Mouse (Mus musculus) cerebellum, adult 2 months (tissue): ENCODE results near the gene Ecm2. TPM values are rescaled to one million over a fixed set of nuclear protein-coding genes. Genes with fewer than 3 reads are reported as not detected.

Source experiments
- DNase-seq, 2 experiments: peaks; one replicate each; pipeline ENCODE4 v3.0.0; 2021
- H3K27ac ChIP-seq: fragments of 200-500 bp; 2 replicates; pipeline ENCODE4 v1.5.1; 2012; ENCODE audit warnings: low read length, control low read depth, inconsistent platforms; ENCODE audit not compliant: insufficient read depth
- H3K27me3 ChIP-seq: fragments of 200-500 bp; 2 replicates; pipeline ENCODE4 v1.6.1; 2012; ENCODE audit warnings: inconsistent platforms, mild to moderate bottlenecking, low read length, moderate library complexity; ENCODE audit not compliant: control insufficient read depth, insufficient read depth
- H3K4me1 ChIP-seq: fragments of 200-500 bp; 2 replicates; pipeline ENCODE4 v1.6.1; 2011; ENCODE audit warnings: low read length; ENCODE audit not compliant: control insufficient read depth, insufficient read depth
- H3K4me3 ChIP-seq: fragments of 200-500 bp; replicated peaks from 2 replicates; pipeline ENCODE3; 2011; ENCODE audit warnings: mild to moderate bottlenecking, low read depth, low read length, control low read depth; ENCODE audit not compliant: insufficient read depth
- CTCF ChIP-seq: fragments of 200-500 bp; IDR thresholded peaks from 2 replicates; pipeline ENCODE4 v1.5.1; 2011; ENCODE audit warnings: low read depth, mild to moderate bottlenecking, control low read depth, low read length, moderate library complexity, borderline replicate concordance; ENCODE audit not compliant: insufficient read depth
- POLR2A ChIP-seq: fragments of 200-500 bp; IDR thresholded peaks from 2 replicates; pipeline ENCODE4 v1.6.1; 2011; ENCODE audit warnings: low read length, control low read depth, borderline replicate concordance; ENCODE audit not compliant: insufficient read depth
- WGBS: fragments of 180-500 bp; shearing (Covaris S2); methylation state at CpG from one replicate; pipeline ENCODE4 v1.1.7; 2018; 5-methylcytosine and 5-hydroxymethylcytosine counted together
- polyA plus RNA-seq: library from polyadenylated mRNA; depleted of rRNA; stranded (reverse); fragments of >200 nt; gene quantifications from 2 replicates; pipeline ENCODE4 v1.2.3, GENCODE M21; 2012

Ecm2 gene
- polyA plus RNA-seq, 1 experiment: 4.3 TPM

GRCm38 (mm10) chr13:49530636-49531035 lies 26.0 kb downstream of the Ecm2 start:
- 98% methylated on average over 4 of the region's 4 CpGs for WGBS
- no peak for DNase-seq
- H3K4me3 ChIP-seq: no peak overlapping the region

GRCm38 (mm10) chr13:49536946-49537345 lies 32.3 kb downstream of the Ecm2 start:
- 98% methylated on average over 1 of the region's 1 CpGs for WGBS
- no peaks in the 10 kb centered on the region for H3K4me1 ChIP-seq

More at GRCm38 (mm10) chr13:49530636-49531035, 26.0 kb downstream of the Ecm2 start:
- no peaks in the 10 kb centered on the region for H3K27me3 ChIP-seq
- H3K4me1 ChIP-seq: no peaks in the 10 kb centered on the region
- TF ChIP-seq CTCF: no peak
- no peak for TF ChIP-seq POLR2A
- no peak overlapping the region for H3K27ac ChIP-seq

GRCm38 (mm10) chr13:49538693-49539092 lies 34.1 kb downstream of the Ecm2 start:
- DNase-seq: no peak
- no peak for TF ChIP-seq CTCF
- TF ChIP-seq POLR2A: no peak
- H3K4me3 ChIP-seq: no peak overlapping the region
- no peak overlapping the region for H3K27ac ChIP-seq
- no peaks in the 10 kb centered on the region for H3K27me3 ChIP-seq
- H3K4me1 ChIP-seq: no peaks in the 10 kb centered on the region
- WGBS: 96% methylated on average over 1 of the region's 1 CpGs

More at GRCm38 (mm10) chr13:49536946-49537345, 32.3 kb downstream of the Ecm2 start:
- TF ChIP-seq CTCF (no peak), POLR2A (no peak)
- H3K27me3 ChIP-seq: no peaks in the 10 kb centered on the region
- H3K4me3 ChIP-seq: no peak overlapping the region
- no peak overlapping the region for H3K27ac ChIP-seq
- no peak for DNase-seq

GRCm38 (mm10) chr13:49544279-49544678 lies 39.7 kb downstream of the Ecm2 start, which contains the start of gene Aspn:
Gene Aspn, plus strand, starts transcription at chr13:49544443.
- Histone ChIP-seq H3K4me1 (no peaks in the 10 kb centered on the region), H3K27ac (no peak within 1 kb of the TSS), H3K4me3 (no peak within 1 kb of the TSS), H3K27me3 (no peaks in the 10 kb centered on the region)
- no peak for DNase-seq
- TF ChIP-seq CTCF: no peak
- TF ChIP-seq POLR2A: no peak
- WGBS: 48% methylated on average over 3 of the region's 3 CpGs

- no peaks in the 10 kb centered on the region for H3K27me3 ChIP-seq
- no peak overlapping the region for H3K27ac ChIP-seq
- TF ChIP-seq CTCF: no peak
- TF ChIP-seq POLR2A: no peak
- DNase-seq: no peak
- no peak overlapping the region for H3K4me3 ChIP-seq
- H3K4me1 ChIP-seq: no peaks in the 10 kb centered on the region
- WGBS: 45% methylated on average over 3 of the region's 3 CpGs
Observed at GRCm38 (mm10) chr13:49545646-49546045, 41.0 kb downstream of the Ecm2 start.

- no peak for TF ChIP-seq CTCF
- no peak for TF ChIP-seq POLR2A
- 84% methylated on average over 1 of the region's 1 CpGs for WGBS
- Histone ChIP-seq H3K27me3 (no peaks in the 10 kb centered on the region), H3K27ac (no peak overlapping the region), H3K4me3 (no peak overlapping the region), H3K4me1 (no peaks in the 10 kb centered on the region)
- no peak for DNase-seq
Observed at GRCm38 (mm10) chr13:49546517-49546916, 41.9 kb downstream of the Ecm2 start.

GRCm38 (mm10) chr13:49547563-49548150 lies 43.0 kb downstream of the Ecm2 start:
- 79% methylated on average over 1 of the region's 1 CpGs for WGBS
- Histone ChIP-seq H3K27me3 (no peaks in the 10 kb centered on the region), H3K27ac (no peak overlapping the region), H3K4me1 (no peaks in the 10 kb centered on the region), H3K4me3 (no peak overlapping the region)
- DNase-seq: no peak
- no peak for TF ChIP-seq POLR2A
- no peak for TF ChIP-seq CTCF

GRCm38 (mm10) chr13:49549616-49550015 lies 45.0 kb downstream of the Ecm2 start:
- DNase-seq: no peak
- Histone ChIP-seq H3K27me3 (no peaks in the 10 kb centered on the region), H3K4me3 (no peak overlapping the region), H3K27ac (no peak overlapping the region), H3K4me1 (no peaks in the 10 kb centered on the region)
- TF ChIP-seq CTCF (no peak), POLR2A (no peak)
- WGBS: 94% methylated on average over 3 of the region's 3 CpGs

GRCm38 (mm10) chr13:49554519-49554918 lies 49.9 kb downstream of the Ecm2 start:
- Histone ChIP-seq H3K27me3 (no peaks in the 10 kb centered on the region), H3K4me1 (no peaks in the 10 kb centered on the region), H3K4me3 (no peak overlapping the region), H3K27ac (no peak overlapping the region)
- 70% methylated on average over 5 of the region's 5 CpGs for WGBS
- no peak for DNase-seq
- TF ChIP-seq POLR2A (no peak), CTCF (no peak)
